Mouse (Mus musculus): ENCODE measurements around the gene Rcan1.

Rcan1 gene

DNA sequence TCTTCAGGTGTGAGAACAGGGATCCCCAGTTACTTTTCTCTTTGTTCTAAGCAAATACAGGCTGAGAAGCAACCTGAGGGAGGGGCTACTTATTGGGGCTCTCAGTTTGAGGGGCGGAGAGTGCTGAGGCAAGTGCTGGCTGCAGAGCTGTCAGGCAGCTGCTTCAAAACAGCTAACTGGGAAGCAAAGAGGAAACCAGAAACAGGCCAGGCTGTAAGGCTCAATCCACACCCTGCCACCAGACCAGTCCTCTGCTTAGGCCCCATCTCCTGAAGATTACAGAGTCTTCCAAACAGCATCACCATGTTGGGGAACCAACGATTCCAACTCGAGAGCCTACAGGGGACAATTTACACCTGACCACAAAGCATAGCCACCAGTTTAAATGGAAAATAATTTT, 2.2 kb upstream of the Rcan1 start:
- DNase-seq (ENCODE audit: low read depth, low spot score) = no peak

DNA sequence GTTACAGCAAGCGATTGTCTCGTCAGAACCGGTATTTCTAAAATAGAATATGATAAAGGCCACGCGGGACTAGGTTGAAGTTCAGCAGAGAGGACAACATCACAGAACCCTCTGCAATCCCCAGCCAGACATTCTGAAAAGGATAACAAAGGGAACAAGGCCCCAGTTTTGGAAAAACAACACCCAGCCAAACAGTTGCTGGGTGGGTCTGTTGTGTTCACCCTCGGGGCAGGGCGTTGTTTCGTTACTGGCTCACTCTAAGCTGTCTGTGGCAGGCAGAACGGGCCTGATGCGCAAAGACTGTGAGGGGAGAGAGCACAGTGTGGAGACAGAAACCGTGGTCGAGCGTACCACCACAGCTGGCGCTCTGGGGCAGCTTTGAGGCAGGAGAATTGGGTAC, 2.2 kb downstream of the Rcan1 start:
- DNase-seq (ENCODE audit: low read depth, low spot score) = peak; percentile 94

- DNase-seq (ENCODE audit: low read depth, low spot score) = peak; percentile 45
Measured at GRCm38 (mm10) chr16:92467041-92467440, 3.6 kb downstream of the Rcan1 start.

GRCm38 (mm10) chr16:92465642-92466526, 4.8 kb downstream of the Rcan1 start:
- peak; percentile 98 for DNase-seq (ENCODE audit: low read depth, low spot score)

DNA sequence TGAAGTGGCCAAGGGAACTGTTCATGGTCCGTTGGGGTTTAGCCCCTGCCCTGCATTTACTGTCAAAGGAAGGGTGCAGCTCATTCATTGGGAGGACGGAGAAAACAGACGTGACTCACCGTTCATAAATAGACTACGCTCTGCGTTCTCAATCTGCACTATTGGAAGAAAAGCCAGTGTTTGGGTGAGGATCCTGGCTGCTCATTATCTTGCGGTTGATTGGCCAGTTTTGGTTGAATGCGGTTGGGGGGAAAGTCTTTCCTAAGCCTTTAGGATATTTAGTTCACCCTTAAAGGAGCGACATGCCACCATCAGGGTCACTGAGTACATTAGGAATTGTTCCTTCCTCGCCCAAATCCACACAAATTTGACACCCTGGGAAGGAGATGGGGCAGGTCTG, 5.4 kb downstream of the Rcan1 start:
- DNase-seq (ENCODE audit: low read depth, low spot score) = no peak

GRCm38 (mm10) chr16:92464390-92464972, 6.2 kb downstream of the Rcan1 start:
- no peak for DNase-seq (ENCODE audit: low read depth, low spot score)

DNA sequence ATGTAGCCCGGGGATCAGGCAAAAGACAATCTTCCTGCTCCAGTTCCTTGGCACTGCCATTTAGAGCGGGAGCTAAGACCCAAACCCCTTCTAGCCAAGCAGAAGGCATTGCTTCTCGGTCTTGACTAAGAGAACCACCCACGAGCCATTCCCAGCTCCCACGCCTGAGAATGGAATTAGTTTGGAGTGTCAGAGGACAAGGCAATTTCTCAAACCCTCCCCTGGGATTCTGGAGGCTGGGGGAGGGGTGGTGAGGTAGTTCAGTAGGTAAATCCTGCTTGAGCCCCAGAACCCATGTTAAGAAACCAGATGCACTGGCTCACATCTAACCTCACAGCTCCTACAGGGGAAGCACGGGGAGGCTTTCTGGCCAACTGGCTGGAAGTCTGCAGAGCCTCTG, 9.3 kb downstream of the Rcan1 start:
- no peak for DNase-seq (ENCODE audit: low read depth, low spot score)

- peak; percentile 81 for DNase-seq (ENCODE audit: low read depth, low spot score)
Measured at GRCm38 (mm10) chr16:92457594-92457993, 13.1 kb downstream of the Rcan1 start.

DNA sequence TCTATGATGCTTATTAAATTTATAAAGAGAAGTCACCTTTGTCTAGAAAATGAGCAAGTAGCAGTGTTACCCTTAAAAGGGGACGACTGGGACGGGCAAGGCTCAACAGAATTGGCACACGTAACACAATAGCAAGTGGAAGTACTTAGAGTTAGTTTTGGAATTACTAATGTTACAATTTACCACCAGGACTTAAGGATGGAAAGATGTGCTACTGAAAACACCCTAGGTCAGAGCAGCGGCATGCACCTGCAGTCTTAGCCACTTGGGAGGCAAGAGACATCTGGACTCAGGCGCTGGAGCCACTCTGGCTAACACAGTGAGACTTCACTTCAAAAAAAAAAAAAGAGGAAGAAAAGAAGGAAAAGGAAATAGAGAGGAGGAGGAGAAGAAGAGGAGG, 14.7 kb downstream of the Rcan1 start:
- no peak for DNase-seq (ENCODE audit: low read depth, low spot score)

DNA sequence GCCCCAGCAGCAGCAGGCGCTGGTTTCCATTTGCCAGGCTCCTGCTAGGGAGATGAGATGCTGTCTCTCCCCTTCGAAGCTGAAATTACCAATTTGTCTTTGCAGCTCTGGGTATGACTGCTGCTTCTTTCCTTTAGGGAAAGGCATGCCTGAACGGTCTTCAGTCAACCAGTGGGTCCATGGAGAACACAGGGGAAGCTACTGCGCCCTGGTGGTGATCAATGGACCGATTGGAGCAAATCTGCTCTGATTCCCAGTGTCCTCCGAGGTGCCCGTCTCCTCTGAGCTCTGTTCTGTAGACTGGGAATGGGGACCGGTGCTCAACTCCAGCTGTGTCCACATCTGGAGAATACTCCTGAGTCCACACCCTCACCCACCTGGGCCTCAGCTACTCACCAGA, 15.2 kb downstream of the Rcan1 start:
- DNase-seq (ENCODE audit: low read depth, low spot score) = no peak

GRCm38 (mm10) chr16:92454495-92454894, 16.2 kb downstream of the Rcan1 start:
- no peak for DNase-seq (ENCODE audit: low read depth, low spot score)

GRCm38 (mm10) chr16:92454002-92454401, 16.7 kb downstream of the Rcan1 start:
- DNase-seq (ENCODE audit: low read depth, low spot score) = no peak

- DNase-seq (ENCODE audit: low read depth, low spot score) = peak; percentile 74
Measured at GRCm38 (mm10) chr16:92452609-92453008, 18.1 kb downstream of the Rcan1 start.

GRCm38 (mm10) chr16:92451516-92452072, 19.1 kb downstream of the Rcan1 start:
- DNase-seq (ENCODE audit: low read depth, low spot score) = no peak

DNA sequence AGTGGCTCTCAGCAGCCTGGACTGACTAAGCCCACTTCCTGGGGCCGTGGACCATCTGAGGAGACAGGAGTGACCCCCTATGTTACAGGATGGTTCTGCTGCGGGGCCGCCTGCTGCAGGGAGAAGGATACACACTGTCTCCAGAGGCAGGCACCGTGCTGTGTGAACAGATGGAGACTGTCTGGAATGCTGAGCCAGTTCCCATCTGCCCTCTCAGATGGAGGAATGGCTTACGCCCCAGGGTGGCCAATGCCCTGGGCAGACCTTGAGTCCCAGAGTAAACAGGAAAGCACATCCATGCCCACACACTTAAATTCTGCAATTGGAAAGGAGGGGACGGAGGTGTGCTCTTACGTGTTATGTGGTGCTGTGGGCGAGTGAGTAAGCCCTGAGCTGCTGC, 20.3 kb downstream of the Rcan1 start:
- DNase-seq (ENCODE audit: low read depth, low spot score) = no peak

DNA sequence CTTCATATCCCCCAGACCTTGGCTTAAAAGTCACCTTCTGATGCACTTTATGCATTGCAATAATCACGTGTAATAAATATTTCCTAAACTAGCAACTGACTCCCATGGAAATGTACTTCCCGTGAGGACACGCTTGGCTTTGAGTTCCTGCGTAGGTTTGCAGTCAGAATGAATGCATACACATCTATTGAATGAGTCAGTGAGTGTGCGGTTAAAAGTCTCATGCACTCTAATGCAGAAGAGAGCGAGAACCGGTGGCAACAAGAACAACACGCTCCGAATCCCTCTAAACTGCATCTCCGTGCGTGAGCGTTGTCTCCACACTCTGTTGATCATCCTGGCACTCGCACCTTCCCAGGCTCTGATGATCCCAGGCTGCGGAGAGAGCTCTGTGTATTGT, 21.6 kb downstream of the Rcan1 start:
- no peak for DNase-seq (ENCODE audit: low read depth, low spot score)

DNA sequence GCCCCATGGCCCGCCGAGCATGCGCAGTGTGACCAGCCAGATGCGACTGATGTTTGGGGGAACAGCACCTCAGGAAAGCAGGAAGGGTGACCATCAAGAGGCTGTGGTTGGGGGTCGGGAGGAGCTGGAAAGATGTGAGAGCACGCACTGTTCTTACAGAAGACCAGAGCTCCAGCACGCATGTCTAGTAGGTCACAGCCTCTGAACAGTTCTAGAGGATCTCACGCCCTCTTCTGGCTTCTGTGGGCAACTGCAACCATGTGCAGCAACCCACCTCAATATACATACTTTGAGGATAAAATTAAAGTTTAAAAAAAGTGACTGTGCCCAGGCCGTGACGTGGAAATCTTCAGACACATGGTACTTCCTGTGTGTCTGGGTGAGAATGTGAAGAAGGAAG, 25.3 kb downstream of the Rcan1 start:
- DNase-seq (ENCODE audit: low read depth, low spot score) = peak; percentile 64

DNA sequence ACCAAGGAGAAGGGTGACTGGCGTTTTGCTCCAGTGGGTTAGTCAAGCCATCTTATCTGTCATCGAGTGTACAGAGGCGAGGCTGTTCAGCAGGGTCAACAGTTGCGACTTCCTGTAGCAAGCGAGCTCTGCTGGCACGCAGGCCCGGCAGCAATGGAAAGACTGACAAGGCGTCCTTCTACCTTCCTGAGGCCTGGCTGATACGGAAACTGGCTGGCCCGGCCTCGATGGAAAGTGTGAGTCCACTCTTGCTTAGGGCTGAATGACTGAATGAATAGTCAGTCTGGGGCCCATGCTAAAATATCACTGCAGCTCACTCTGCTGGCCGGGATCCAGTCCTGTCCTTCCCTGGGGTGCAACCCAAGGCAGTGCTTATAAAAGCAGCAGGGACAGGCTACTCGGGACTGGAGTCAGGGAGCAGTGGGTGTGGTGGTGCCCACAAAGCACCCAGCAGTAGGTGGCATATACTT, 27.0 kb downstream of the Rcan1 start:
- DNase-seq (ENCODE audit: low read depth, low spot score) = no peak

- DNase-seq (ENCODE audit: low read depth, low spot score) = no peak
Measured at GRCm38 (mm10) chr16:92442946-92443345, 27.7 kb downstream of the Rcan1 start.

GRCm38 (mm10) chr16:92442150-92442549, 28.5 kb downstream of the Rcan1 start:
- DNase-seq (ENCODE audit: low read depth, low spot score) = no peak

- no peak for DNase-seq (ENCODE audit: low read depth, low spot score)
Measured at GRCm38 (mm10) chr16:92441203-92441602, 29.5 kb downstream of the Rcan1 start.

- no peak for DNase-seq (ENCODE audit: low read depth, low spot score)
Measured at GRCm38 (mm10) chr16:92440229-92440628, 30.4 kb downstream of the Rcan1 start.

GRCm38 (mm10) chr16:92439775-92440174, 30.9 kb downstream of the Rcan1 start:
- DNase-seq (ENCODE audit: low read depth, low spot score) = no peak

Measured in ES-CJ7 (cell line).